In genomic region chr2:13557145-13558030, GRCm38 (mm10) we compare ENCODE assay signal across 10 mouse cellular contexts. TPM values are rescaled to one million over a fixed set of nuclear protein-coding genes. Genes with fewer than 3 reads are reported as not detected.
A peak's percentile ranks its signal among the peaks of the same experiment; 100 is the strongest.
DNase-seq lines count a peak whose midpoint lies in the region; TF ChIP-seq lines count a peak whose summit lies in the region.
"Had no signal": no experiment of that assay in that cellular context is flagged by ENCODE, and none has a peak within 500 bp of the region (broad histone marks: within the 10 kb centered on the region; RNA-seq: fewer than 3 reads in every experiment).

No protein-coding gene starts in this region.

- DNase-seq in urinary bladder, postnatal 14 days (ENCODE audit: low spot score) = peak; percentile 5
- DNase-seq in urinary bladder, postnatal 10 days (ENCODE audit: low spot score) = no peak
- peak; percentile 85 for DNase-seq in induced T-regulatory cell, adult 2 months (ENCODE audit: low read depth)
- no peak for DNase-seq in thymus, adult 18-20 months
- no peak for DNase-seq in neural tube, embryonic 10.5 days (ENCODE audit: extremely low spot score, low spot score)
- no peak for DNase-seq in cerebellum, postnatal 36 days
- DNase-seq: lung, embryonic 14.5 days; right cerebral cortex, postnatal 14 days; thymus, adult 2 months had no signal

- peak overlapping the region; percentile 67 for H3K27ac ChIP-seq in bone marrow macrophage, adult 2 months (ENCODE audit: insufficient read depth, low read depth, low read length)

- H3K4me3 ChIP-seq in bone marrow macrophage, adult 2 months (ENCODE audit: insufficient read depth, low read length) = peak overlapping the region; percentile 41

- peaks cover 32% of the 10 kb centered on the region for H3K4me1 ChIP-seq in bone marrow macrophage, adult 2 months (ENCODE audit: control insufficient read depth, insufficient read depth, low read length)

- TF ChIP-seq POLR2A in bone marrow macrophage, adult 2 months (IDR thresholded peaks at IDR 0.05; ENCODE audit: borderline replicate concordance, low read depth, low read length) = no peak

- no peak for TF ChIP-seq CTCF in bone marrow macrophage, adult 2 months (IDR thresholded peaks at IDR 0.05; ENCODE audit: low read depth, low read length)

RNA-seq across cellular contexts. Expression of gene Trdmt1, which starts 12.9 kb away (rescaled TPM):
- 3.9 and 6.9 TPM in 2 replicates for polyA plus RNA-seq in bone marrow macrophage, adult 2 months (2012; ENCODE audit: insufficient read depth, insufficient read length, missing spikeins)

RNA-seq across cellular contexts. Expression of gene Vim, which starts 16.3 kb away (rescaled TPM):
- 1,643 and 1,732 TPM in 2 replicates for polyA plus RNA-seq in bone marrow macrophage, adult 2 months (2012; ENCODE audit: insufficient read depth, insufficient read length, missing spikeins)

Comparison
In these comparisons a context has a peak if more than half of its experiments do, and no peak if none do; other contexts are left out.
1. DNase-seq: peak in urinary bladder, postnatal 14 days (single experiment) and induced T-regulatory cell, adult 2 months (single experiment); none in urinary bladder, postnatal 10 days (single experiment), thymus, adult 18-20 months (0 of 2), neural tube, embryonic 10.5 days (single experiment) and cerebellum, postnatal 36 days (0 of 2).